Mouse (Mus musculus) brown adipose tissue, adult 24 weeks (tissue): ENCODE data around the gene Frmpd1. TPM values are rescaled to one million over a fixed set of nuclear protein-coding genes. Genes with fewer than 3 reads are reported as not detected.

Source experiments
- H3K27ac ChIP-seq: fragments of 200-500 bp; replicated peaks from 2 replicates; pipeline ENCODE4 v1.5.1; 2012; ENCODE audit warnings: low read depth, mild to moderate bottlenecking, low read length
- H3K4me1 ChIP-seq: fragments of 200-500 bp; 2 replicates; pipeline ENCODE4 v1.6.1; 2012; ENCODE audit warnings: low read length, mixed read lengths; ENCODE audit not compliant: control insufficient read depth, insufficient read depth, insufficient read length
- H3K4me3 ChIP-seq: fragments of 200-500 bp; 2 replicates; pipeline ENCODE4 v1.5.1; 2012; ENCODE audit warnings: low read depth, mild to moderate bottlenecking, low read length, moderate library complexity; ENCODE audit not compliant: insufficient read depth
- polyA plus RNA-seq: library from polyadenylated mRNA; stranded (reverse); fragments of >200 nt; gene quantifications from 2 replicates; pipeline ENCODE4 v1.2.4, GENCODE M21; 2012; ENCODE audit not compliant: missing spikeins, insufficient read depth, insufficient read length

The Frmpd1 gene
- polyA plus RNA-seq, 1 experiment: not detected

DNA sequence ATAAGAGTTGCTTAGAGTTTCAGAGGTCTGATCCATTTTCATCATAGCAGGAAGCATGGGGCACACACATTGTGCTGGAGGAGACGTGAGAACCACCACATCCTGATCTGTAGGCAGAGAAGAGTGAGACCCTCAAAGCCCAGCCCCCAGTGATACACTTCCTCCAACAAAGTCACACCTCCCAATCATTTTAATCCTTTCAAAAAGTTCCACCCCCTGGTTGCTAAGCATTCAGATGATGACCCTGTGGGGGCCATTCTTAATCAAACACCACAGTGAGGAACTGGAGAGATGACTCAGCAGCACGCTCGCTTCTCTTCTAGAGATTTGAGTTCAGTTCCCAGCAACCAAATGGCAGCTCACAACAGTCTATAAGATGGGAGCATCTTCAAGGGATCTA is 147.8 kb downstream of the Frmpd1 start:
- Histone ChIP-seq H3K27ac (no peak overlapping the region), H3K4me1 (no peaks in the 10 kb centered on the region), H3K4me3 (no peak overlapping the region)

Other genes starting within 250 kb of the Frmpd1 start
- 50.3 and 55.8 TPM in 2 replicates for gene Grhpr, start 203.5 kb upstream of the Frmpd1 start, polyA plus RNA-seq
- gene Zbtb5, start 172.5 kb upstream of the Frmpd1 start, polyA plus RNA-seq: 4.0 and 5.0 TPM in 2 replicates
- gene Polr1e, start 166.3 kb upstream of the Frmpd1 start, polyA plus RNA-seq: 8.6 and 10.1 TPM in 2 replicates
- 1.1 TPM in 2 replicates for gene Fbxo10, start 100.3 kb upstream of the Frmpd1 start, polyA plus RNA-seq
- gene Tomm5, start 76.8 kb upstream of the Frmpd1 start, polyA plus RNA-seq: 316 and 377 TPM in 2 replicates
- gene Trmt10b, start 112.3 kb downstream of the Frmpd1 start, polyA plus RNA-seq: 9.8 and 11.5 TPM in 2 replicates
- gene Dcaf10, start 157.2 kb downstream of the Frmpd1 start, polyA plus RNA-seq: 6.7 and 9.1 TPM in 2 replicates
- gene Exosc3, start 157.9 kb downstream of the Frmpd1 start, polyA plus RNA-seq: 23.0 and 33.6 TPM in 2 replicates
- 220 and 224 TPM in 2 replicates for gene Slc25a51, start 223.9 kb downstream of the Frmpd1 start, polyA plus RNA-seq